Mouse (Mus musculus): ENCODE results near the gene Atg4b.

Atg4b gene

DNA sequence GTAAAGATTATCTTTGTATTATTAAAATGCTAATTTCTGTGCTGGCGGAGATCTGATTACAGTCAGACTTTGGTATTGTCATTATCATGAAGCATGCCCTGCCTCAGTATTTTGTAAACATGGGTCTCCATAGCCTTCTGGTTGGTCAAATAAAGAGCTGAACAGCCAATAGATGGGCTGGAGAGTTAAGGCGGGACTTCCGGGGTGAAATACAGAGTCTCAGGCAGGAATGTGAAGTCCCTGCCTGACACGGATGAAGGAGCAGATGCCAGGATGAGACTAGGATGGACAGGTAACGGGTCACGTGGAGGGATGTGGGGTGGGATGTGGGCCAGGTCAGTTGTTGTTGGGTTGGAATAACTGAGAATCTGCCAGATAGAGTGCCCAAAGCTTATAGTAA, at the start of gene Atg4b:
Gene Atg4b, plus strand, starts transcription at position 211 of the 400 bp plus-strand sequence.
- no peak for DNase-seq (ENCODE audit: low spot score)

DNA sequence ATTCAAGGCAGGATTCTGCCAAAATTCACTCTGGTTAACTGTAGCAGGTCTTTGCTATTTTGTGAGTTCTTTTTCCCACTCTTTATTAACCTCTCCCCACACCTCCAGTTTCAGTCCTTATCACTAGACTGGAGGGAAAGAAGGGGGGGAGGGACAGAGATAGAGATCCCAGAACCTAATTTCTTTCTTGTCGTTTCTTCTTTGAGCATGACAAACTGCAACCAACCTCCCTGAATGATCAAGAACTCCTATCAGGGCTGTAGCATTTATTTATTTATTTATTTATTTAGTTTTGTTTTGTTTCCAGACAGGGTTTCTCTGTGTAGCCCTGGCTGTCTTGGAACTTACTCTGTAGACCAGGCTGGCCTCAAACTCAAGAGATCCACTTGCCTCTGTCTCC, 49.2 kb upstream of the Atg4b start:
- DNase-seq (ENCODE audit: low spot score): no peak

DNA sequence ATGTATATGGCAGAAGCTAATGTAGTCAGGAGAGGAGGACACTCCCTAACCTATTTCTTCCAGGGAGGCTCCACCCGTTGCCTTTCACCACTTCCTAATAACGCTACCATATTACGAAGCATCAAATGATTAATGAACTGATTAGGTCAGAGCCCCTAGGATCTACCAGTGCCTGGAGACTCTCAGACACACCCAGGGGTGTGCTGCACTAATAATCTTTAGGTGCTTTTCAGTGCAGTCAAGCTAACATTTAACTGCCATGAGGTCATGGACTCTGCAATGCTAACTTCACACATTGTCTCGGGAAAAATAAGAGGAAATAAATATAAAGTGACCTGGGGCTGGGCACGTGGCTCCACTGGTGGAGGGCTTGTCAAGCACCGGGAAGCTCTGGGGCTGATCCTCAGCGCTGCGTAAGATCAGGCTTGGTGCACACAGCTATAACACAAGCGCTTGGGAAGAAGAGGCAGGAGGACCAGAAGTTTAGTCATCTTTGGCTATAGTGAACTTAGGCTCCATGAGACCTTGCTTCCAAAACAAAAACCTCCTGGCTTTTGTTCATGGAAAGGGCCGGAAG, 47.7 kb upstream of the Atg4b start:
- no peak for DNase-seq (ENCODE audit: low spot score)

DNA sequence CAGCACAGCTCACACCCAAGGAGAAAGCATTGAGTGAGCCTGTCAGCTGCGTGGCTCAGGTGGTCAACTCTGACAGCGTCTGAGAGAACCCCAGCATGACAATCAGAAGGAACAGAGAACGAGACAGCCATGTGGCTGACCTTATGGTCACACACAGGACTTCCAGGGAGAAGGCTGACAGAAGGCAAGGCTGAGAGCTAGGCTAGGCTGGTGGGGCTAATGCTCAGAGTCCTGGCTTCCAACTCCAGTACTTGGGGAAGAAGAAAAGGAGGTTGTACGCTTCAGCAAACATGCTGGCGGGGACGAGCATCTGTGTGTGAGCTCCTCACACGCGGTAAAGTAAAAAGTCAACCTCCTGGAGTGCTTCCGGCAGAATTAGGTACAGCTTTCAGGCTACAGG, 47.0 kb upstream of the Atg4b start:
- no peak for DNase-seq (ENCODE audit: low spot score)

DNA sequence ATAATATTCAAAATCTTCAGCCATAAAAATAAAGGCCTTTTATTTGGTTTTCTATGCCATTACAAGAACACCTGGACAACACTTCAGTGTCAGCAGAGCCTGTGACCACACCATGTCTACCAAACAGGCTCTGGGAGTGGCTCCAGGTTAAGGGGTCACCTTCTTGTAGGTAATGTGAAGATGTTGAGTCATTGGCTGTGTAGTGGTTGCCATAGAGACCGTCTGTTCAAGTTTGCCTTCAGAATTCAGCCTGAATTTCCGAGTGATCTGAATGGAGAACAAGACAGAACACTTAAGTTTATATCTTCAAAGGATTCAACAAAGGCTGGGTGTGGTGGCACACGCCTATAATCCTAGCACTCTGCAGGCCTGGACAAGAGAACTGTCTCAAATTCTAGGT, 45.9 kb upstream of the Atg4b start:
- DNase-seq (ENCODE audit: low spot score): no peak

DNA sequence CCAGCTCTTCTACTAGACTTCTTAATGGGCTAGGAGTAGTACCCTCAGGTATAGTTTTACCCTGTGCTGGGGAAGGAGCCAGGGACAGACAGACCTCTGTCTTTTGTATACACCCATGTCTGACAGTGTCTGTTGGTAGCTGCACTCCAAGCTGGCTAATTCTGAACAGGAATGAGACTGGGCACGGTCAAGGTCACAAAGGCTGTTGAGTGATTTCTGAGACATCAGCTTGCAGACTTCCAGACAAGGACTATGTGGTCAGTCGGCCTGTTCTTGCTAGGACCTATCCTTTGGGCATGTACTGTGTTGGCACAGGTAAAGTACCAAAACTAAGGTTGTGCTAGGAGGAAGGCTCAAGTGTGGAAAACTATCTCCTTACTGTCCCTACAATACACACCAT, 35.1 kb upstream of the Atg4b start:
- no peak for DNase-seq (ENCODE audit: low spot score)

DNA sequence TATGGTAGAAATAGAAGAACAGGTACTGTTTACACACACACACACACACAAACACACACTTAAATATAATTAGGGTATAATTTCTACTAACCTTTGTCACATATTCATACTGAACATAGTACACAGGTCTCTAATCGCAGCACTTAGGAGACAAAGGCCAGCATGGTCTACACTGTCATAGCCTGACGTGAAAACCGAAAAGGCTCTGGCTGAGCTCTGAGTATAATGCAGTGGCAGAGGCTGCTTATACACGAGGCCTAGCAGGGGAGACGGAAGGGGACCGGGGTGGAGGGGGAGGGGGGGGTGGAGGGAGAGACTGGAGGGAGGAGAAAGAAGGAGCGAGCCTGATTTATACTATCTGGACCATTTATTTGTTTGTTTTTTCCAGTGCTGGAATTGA, 29.7 kb upstream of the Atg4b start:
- DNase-seq (ENCODE audit: low spot score): no peak

DNA sequence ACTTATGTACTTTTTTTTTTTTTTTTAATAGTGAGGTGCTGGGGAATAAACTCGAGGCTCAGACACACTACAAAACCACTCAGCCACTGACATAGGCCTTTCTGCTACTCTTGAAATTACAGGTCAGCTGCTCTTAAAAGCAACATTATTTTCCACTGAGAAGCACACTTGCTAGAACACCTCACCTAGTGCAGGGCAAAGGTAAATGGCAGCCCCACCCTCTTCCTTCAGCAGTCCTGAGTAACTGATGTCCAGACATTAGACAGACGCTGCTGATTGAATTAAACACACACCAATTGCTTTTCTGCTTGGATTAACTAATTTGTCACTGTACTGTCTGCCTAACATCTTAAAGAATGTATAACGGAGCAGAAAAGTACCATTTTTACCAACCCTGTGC, 26.7 kb upstream of the Atg4b start:
- DNase-seq (ENCODE audit: low spot score): no peak

DNA sequence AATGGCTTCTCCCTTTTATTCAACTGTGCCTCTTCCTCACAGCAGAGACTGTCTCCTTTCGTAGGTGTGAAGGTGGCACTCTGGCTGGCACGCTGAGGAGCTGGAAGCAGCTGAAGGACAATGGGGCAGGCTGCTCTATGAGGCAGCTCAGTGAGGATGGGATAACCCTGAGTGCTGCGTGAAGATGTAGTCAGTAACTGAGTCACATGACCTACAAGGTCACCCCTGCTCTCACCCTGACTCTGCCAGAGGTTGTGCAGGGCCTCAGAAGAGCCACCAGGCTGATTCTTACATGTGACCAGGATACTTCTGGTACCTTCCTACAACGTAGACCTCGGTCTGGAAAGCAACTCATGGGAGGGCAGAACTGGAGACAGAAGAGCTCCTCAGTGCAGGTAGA, 25.6 kb upstream of the Atg4b start:
- no peak for DNase-seq (ENCODE audit: low spot score)

DNA sequence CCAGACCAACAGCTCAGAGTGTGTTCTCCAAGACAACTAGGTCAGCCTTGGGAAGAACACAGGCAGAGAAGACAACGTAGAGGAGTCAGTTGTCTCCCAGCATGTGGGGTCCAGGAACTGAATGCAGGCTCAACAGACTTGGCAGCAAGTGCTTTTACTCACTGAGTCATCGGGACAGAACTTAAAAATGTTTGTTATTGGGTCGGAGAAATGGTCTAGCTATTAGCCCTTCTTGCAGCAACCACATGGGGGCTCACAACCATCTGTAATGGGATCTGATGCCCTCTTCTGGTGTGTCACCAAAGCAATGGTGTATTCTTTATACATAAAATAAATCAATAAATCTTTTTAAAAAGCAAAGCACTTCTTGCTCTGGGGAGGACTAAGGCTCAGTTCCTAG, 25.2 kb upstream of the Atg4b start:
- DNase-seq (ENCODE audit: low spot score): no peak

DNA sequence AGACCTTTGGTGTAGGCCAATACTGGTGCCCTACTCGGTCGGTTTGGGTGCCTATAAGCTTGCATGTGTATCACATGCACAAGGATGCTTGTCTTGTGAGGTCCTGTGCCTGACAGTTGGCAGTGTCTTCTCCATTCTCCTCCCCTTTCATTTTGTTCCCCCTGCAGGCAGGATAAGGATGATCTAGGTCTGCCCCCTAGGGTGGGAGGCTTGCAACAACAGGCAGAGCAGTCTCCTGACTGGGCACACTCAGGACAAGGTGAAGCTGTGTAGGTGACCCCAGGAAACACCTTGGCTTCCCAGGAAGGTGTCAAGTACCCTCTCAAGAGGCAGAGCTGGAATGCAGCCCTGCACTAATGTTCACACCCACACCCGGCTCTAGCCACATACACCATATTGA, 24.3 kb upstream of the Atg4b start:
- DNase-seq (ENCODE audit: low spot score): no peak

DNA sequence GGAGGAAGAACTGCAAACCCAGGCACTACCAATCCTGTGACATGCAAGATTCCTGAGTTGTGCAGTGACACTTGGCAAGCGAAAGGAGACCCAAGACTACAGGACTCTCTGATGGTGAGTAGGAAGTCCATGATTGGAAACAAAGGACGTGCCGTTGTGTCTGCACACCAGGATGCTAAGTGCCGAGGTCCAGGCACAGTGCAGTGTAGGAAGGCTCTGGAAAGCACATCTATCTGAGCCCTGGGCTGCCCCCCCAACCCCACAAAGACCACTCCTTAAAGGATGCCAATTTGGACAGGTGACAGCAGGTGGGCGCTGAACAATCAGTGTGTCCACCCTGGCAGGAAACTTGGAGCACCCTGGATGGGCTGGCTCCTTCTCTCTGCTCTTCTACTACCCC, 20.2 kb upstream of the Atg4b start:
- DNase-seq (ENCODE audit: low spot score): no peak

DNA sequence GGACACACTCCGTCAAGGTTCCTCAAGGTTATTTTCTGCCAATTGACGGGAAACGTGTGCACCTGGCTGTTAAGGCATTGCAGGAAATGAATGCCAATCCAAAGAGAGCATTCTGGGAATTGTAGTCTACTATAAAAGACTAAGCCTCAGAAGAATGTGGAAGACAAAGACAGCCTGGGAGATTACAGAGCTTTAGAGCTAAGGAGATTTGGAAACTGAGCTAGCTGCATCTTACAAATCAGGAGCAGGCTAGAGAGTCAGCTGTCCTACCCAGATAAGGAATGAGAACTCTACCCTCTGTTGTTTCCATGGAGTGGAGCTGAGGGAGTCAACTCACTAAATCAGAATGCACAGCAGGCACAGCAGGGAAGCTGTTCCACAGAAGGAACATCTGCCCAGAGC, 19.4 kb upstream of the Atg4b start:
- no peak for DNase-seq (ENCODE audit: low spot score)

DNA sequence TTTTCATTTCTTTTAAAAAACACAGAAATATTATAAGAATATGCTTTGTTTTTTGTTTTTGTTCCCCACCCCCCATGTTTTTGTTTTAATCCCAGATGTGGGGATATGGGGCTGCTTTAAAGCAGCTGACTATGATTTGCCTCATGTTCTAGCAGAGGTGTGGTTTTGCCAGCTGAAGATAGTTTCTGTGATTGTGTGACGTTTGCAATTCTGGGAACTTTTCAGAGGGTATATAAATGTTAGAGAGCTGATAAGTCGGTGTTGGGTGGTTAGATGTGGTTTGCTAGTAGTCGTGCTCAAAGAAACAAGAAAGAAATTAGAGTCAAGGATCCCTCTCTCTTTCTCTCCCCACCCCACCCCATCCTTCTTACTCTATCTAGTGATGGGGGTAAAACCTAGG, 15.4 kb upstream of the Atg4b start:
- no peak for DNase-seq (ENCODE audit: low spot score)

DNA sequence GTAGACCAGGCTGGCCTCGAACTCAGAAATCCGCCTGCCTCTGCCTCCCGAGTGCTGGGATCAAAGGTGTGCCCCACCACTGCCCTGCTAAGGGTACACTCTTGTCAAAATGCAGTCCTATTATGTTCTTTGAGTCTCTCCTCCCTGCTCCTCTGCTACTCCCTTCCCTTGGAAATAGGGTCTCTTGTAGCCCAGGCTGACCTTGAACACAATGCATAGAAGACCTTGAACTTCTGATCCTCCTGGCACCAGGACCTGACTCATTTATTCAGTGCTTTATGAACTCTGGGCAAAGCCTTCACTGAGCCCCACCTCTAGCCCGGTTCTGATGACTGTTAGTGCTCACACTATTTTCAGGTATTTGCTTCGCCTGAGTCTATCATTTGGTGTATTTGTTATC, 13.6 kb upstream of the Atg4b start:
- no peak for DNase-seq (ENCODE audit: low spot score)

DNA sequence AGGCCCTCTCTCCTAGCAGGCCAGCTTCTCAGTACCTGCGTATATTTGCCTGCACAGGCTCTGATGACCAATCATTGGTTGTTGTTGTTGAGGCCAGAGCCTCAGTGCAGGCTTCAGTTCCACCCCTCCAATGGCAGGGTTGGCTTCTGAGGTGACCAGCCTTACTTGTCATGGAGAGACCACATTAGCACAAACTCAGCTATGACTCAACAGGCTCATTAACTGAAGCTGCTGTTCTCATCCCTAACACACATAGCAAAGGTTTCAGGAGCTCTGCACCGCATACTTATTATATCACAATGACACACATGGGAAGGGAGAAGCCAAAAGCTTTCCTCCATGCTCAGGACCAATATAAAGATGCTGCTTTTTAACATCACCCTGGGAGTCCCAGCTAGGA, 10.6 kb upstream of the Atg4b start:
- DNase-seq (ENCODE audit: low spot score): no peak

DNA sequence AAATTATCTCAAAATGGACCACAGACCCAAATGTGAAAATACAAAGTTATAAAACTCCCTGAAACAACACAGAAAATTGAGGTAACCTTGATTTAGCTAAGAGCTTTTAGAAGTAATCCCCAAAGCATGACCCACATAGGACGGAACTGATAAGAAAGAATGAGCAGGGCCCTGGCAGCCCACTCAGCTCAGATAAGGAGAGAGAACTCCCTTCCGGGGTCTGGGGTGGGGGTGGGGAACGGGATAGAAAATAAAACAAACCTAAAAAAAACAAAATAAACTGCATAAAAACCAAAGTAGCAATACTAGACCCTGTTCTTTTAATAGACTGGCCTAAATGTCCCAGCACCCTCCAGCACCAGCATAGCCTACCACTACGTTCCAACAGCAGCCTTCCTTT, 9.3 kb upstream of the Atg4b start:
- no peak for DNase-seq (ENCODE audit: low spot score)

DNA sequence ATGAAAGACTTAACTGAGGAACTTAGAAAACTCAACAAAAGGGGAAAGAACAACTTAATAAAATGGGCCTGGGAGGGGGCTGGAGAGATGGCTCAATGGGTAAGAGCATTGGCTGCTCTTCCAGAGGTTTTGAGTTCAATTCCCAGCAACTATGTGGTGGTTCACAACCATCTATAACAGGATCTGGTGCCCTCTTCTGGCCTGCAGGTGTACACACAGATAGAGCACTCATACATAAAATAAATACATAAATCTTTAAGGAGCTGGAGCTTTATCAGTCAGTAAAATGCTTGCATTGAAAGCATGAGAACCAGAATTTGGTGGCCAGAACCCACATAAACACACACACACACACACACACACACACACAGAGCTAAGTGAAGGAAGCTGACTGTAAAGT, 8.4 kb upstream of the Atg4b start:
- no peak for DNase-seq (ENCODE audit: low spot score)

DNA sequence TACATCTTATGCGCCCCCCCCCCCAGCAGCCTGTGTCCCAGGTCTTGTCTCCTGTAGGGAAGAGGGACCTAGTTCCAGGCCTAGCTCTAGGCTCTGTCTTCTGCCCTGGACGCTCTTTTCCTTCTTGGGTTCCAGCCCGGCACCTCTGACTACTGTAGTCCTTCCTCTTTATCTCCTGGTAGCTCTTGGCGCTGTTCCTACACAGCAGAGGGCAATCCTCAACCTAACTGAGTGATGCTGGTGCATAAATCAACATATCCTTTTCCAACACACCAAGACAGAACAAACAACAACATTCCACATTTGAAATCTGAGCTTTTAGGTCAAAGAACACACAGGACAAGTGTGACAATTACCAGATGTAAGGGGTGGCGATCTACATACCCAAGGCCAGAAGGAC, 5.1 kb upstream of the Atg4b start:
- no peak for DNase-seq (ENCODE audit: low spot score)

DNA sequence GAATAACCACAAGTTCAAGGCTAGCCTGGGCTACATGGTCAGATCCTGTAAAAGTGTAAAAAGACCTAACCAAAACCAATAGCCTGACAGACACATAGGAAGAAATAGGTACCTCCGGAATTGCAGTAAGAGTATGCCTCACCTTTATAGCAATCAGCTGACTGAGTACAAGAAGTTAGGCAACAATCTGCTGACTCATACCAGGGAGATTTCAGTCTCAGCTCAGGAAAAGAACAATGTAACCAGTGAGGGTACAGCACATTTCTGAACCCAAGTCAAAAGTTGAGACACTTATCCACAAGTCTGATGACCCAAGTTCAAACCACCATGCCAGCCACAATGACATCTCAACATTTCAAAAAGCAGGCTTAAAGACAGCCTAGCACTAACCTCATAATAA, 2.8 kb upstream of the Atg4b start:
- no peak for DNase-seq (ENCODE audit: low spot score)

DNA sequence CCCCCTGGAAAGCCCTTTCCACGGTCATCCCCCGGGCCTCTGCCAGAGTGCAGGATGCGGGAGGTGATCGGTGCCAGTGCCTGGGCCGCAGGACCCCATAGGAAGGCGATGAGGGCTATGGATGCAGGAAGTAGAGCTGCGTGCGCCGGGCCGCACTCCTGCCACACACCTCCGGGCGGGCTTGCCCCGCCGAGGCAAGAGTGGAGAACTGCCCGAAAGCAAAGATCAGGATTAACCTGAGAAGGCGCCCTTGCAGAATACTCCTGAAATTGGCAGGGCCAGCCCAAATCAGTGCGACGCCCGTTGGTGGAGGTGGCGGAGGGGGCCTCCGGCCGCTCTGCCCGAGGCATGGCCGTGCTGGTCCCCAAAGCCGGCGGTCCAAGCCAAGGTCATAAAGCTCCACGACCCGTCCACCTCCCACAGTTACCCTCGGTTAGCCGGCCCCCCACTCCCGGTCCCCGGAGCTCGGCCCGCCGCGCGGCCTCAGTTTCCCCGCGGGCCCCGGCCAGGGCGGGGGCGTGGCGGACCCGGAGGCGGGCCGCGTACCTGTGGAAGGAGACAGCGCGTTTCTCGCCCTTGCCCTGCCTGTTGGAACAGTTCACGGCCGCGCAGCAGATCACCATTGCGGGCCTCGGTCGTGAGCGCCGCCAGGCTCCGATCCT, 2.7 kb downstream of the Atg4b start:
- DNase-seq (ENCODE audit: low spot score): no peak

DNA sequence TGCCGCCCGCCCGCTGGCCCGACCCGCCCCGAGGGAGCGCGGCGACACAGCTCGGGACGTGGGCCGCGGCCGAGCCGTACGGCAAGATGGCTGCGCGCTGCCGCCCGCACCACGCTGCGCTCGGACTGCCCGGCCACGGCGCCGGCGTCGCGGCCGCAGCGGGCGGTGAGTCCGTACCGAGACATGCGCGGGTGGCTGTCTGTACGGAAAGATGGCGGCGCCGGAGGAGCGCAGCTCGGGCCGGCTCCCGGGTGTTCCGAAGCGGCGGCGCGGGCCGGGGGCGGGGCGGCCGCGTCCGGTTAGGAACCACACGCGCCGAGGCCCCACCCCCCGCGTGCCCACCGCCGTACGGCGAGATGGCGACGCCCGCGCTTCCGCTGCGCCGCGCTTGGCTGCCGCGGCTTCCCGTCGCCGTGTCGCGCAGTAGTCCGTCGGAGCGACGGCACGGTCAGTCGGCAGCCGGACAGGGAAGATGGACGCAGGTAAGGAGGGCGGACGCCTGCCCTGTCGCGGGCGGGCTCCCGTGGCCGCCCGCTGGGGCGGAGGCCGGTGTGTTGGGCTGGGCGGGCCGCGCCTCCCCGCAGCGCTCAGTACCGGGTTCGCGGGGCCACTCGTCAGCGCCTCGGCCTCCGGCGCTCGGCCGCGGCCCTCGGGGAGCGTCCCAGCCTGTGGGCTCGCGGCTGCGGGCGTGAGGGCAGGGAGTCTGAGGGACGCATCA, 3.4 kb downstream of the Atg4b start, which contains the start of gene Thap4:
Gene Thap4, minus strand, starts transcription at position 292 of the 718 bp plus-strand sequence.
- DNase-seq (ENCODE audit: low spot score): peak; percentile 59

DNA sequence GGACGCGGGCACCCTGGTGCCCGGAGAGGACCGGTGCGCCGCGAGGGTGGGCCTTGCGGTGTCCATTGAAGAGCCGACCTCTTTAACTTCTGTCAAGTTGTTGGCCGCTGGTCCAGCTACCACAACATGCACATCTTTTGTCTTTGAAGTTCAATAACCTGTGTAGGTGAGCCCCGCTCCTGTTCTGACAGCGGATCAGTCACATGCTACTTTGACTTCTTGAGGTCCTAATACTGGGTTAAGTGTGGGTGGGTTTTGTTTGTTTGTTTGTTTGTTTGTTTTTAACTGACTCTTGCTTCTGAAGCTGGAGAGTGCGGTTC, 4.0 kb downstream of the Atg4b start:
- DNase-seq (ENCODE audit: low spot score): no peak

DNA sequence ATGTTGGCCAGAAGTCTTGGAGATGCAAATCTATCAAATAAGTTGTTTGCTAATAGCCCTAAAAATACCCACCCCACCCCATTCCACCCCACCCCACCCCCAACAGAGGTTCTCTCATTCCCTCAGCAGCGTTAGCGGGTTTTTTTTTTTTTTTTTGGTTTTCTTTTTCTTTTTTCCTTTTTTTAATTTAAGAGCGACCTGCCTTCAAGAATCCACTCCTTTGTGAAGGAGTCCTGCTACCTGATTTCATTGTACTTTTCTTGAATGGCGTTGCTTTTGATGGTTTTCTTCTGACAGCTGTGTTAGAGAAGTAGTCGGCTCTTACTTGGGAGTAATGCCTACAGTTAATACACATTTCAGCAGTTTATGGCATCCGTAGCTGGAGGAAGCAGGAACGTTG, 4.3 kb downstream of the Atg4b start:
- DNase-seq (ENCODE audit: low spot score): no peak

All from layer of hippocampus, adult 9-10 months (tissue).